Mouse (Mus musculus): Measurements from ENCODE around the gene 1700020A23Rik.

GRCm38 (mm10) chr2:130358852-130359251 is 46.2 kb upstream of the 1700020A23Rik start:
- TF ChIP-seq CTCF (conservative IDR thresholded peaks at IDR 0.05; ENCODE audit: low read length) = no peak
- no peak for TF ChIP-seq NANOG (IDR thresholded peaks at IDR 0.05; ENCODE audit: borderline replicate concordance, low read length)
- no peak for TF ChIP-seq POU5F1 (IDR thresholded peaks at IDR 0.05; ENCODE audit: borderline replicate concordance, low read length)
